Mouse (Mus musculus): Measurements from ENCODE around the gene Rab3b.

DNA sequence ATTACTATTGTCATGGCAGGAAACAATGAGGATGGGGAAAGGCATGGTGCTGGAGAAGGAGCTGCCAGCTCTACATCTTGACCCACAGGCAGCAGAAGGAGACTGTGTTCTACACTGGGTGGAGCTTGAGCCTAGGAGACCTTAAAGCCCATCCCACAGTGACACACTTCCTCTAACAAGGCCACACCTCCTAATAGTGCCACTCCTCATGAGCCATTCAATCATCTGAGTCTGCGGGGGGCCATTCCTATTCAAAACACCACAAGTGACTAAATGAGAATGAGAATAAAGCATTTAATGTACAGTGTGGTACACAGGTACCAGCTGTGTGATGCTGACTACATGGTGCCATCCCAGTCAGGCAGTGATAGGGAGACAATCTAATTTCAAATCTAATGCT, 71.3 kb downstream of the Rab3b start:
- TF ChIP-seq CTCF (IDR thresholded peaks at IDR 0.05; ENCODE audit: low read depth) (no peak), EP300 (IDR thresholded peaks at IDR 0.05; ENCODE audit: low read depth) (no peak)
